Mouse (Mus musculus): Measurements from ENCODE around the gene Hes7. TPM values are rescaled to one million over a fixed set of nuclear protein-coding genes. Genes with fewer than 3 reads are reported as not detected.

The Hes7 gene
- polyA plus RNA-seq, 1 experiment from 2014 or later = 0.29 TPM

GRCm38 (mm10) chr11:69135361-69135760 is 15.2 kb downstream of the Hes7 start:
- TF ChIP-seq EP300 (optimal IDR thresholded peaks at IDR 0.05) (no peak), CTCF (IDR thresholded peaks at IDR 0.05; ENCODE audit: low read depth) (no peak)
- 85% methylated on average over 6 of the region's 6 CpGs for WGBS
- no peaks in the 10 kb centered on the region for H3K27me3 ChIP-seq (ENCODE audit: control insufficient read depth, insufficient read depth, low read length)
- no peaks in the 10 kb centered on the region for H3K36me3 ChIP-seq (ENCODE audit: control insufficient read depth, insufficient read depth, low read length)
- H3K9ac ChIP-seq (ENCODE audit: low read length) = no peak overlapping the region
- H3K4me2 ChIP-seq (replicated peaks; ENCODE audit: low read depth) = no peak overlapping the region
- H3K4me1 ChIP-seq (replicated peaks; ENCODE audit: control insufficient read depth, insufficient read depth) = peaks cover 4% of the 10 kb centered on the region; the same call in 1 of the 2 replicates
- H3K4me3 ChIP-seq (ENCODE audit: low read depth, low read length) = no peak overlapping the region
- H3K9me3 ChIP-seq (ENCODE audit: control insufficient read depth, low read length) = no peaks in the 10 kb centered on the region
- no peak overlapping the region for H3K27ac ChIP-seq (replicated peaks)
- no peak for ATAC-seq (ENCODE audit: low FRiP score, low TSS enrichment)
- no peak for DNase-seq (ENCODE audit: low spot score)

- H3K36me3 ChIP-seq (ENCODE audit: control insufficient read depth, insufficient read depth, low read length) = no peaks in the 10 kb centered on the region
- ATAC-seq (ENCODE audit: low FRiP score, low TSS enrichment) (no peak), DNase-seq (ENCODE audit: low spot score) (no peak)
- H3K27me3 ChIP-seq (ENCODE audit: control insufficient read depth, insufficient read depth, low read length) = no peaks in the 10 kb centered on the region
- no peaks in the 10 kb centered on the region for H3K9me3 ChIP-seq (ENCODE audit: control insufficient read depth, low read length)
- no peak overlapping the region for H3K4me3 ChIP-seq (ENCODE audit: low read depth, low read length)
- TF ChIP-seq EP300 (optimal IDR thresholded peaks at IDR 0.05) (no peak), CTCF (IDR thresholded peaks at IDR 0.05; ENCODE audit: low read depth) (no peak)
- no peak overlapping the region for H3K27ac ChIP-seq (replicated peaks)
- no peak overlapping the region for H3K4me2 ChIP-seq (replicated peaks; ENCODE audit: low read depth)
- WGBS = 63% methylated on average over 7 of the region's 7 CpGs
- H3K9ac ChIP-seq (ENCODE audit: low read length) = no peak overlapping the region
- no peaks in the 10 kb centered on the region for H3K4me1 ChIP-seq (replicated peaks; ENCODE audit: control insufficient read depth, insufficient read depth)
These were observed 27.3 kb downstream of the Hes7 start for GRCm38 (mm10) chr11:69147546-69147945.

GRCm38 (mm10) chr11:69148451-69148960 is 28.3 kb downstream of the Hes7 start:
- no peak for TF ChIP-seq CTCF (IDR thresholded peaks at IDR 0.05; ENCODE audit: low read depth)
- no peak for TF ChIP-seq EP300 (optimal IDR thresholded peaks at IDR 0.05)
- Histone ChIP-seq H3K9ac (ENCODE audit: low read length) (no peak overlapping the region), H3K27ac (replicated peaks) (no peak overlapping the region), H3K4me3 (ENCODE audit: low read depth, low read length) (no peak overlapping the region), H3K36me3 (ENCODE audit: control insufficient read depth, insufficient read depth, low read length) (no peaks in the 10 kb centered on the region), H3K4me1 (replicated peaks; ENCODE audit: control insufficient read depth, insufficient read depth) (no peaks in the 10 kb centered on the region), H3K9me3 (ENCODE audit: control insufficient read depth, low read length) (no peaks in the 10 kb centered on the region), H3K4me2 (replicated peaks; ENCODE audit: low read depth) (no peak overlapping the region), H3K27me3 (ENCODE audit: control insufficient read depth, insufficient read depth, low read length) (no peaks in the 10 kb centered on the region)
- WGBS = 89% methylated on average over 5 of the region's 5 CpGs
- DNase-seq (ENCODE audit: low spot score) (no peak), ATAC-seq (ENCODE audit: low FRiP score, low TSS enrichment) (no peak)

GRCm38 (mm10) chr11:69149728-69150127 is 29.5 kb downstream of the Hes7 start:
- 68% methylated on average over 6 of the region's 6 CpGs for WGBS
- no peak for TF ChIP-seq EP300 (optimal IDR thresholded peaks at IDR 0.05)
- TF ChIP-seq CTCF (IDR thresholded peaks at IDR 0.05; ENCODE audit: low read depth) = no peak
- no peak overlapping the region for H3K9ac ChIP-seq (ENCODE audit: low read length)
- H3K9me3 ChIP-seq (ENCODE audit: control insufficient read depth, low read length) = no peaks in the 10 kb centered on the region
- no peak for ATAC-seq (ENCODE audit: low FRiP score, low TSS enrichment)
- no peaks in the 10 kb centered on the region for H3K4me1 ChIP-seq (replicated peaks; ENCODE audit: control insufficient read depth, insufficient read depth)
- H3K27me3 ChIP-seq (ENCODE audit: control insufficient read depth, insufficient read depth, low read length) = no peaks in the 10 kb centered on the region
- H3K4me3 ChIP-seq (ENCODE audit: low read depth, low read length) = no peak overlapping the region
- no peaks in the 10 kb centered on the region for H3K36me3 ChIP-seq (ENCODE audit: control insufficient read depth, insufficient read depth, low read length)
- no peak for DNase-seq (ENCODE audit: low spot score)
- no peak overlapping the region for H3K27ac ChIP-seq (replicated peaks)
- no peak overlapping the region for H3K4me2 ChIP-seq (replicated peaks; ENCODE audit: low read depth)

- H3K36me3 ChIP-seq (ENCODE audit: control insufficient read depth, insufficient read depth, low read length) = no peaks in the 10 kb centered on the region
- WGBS = under 1% methylated on average over 7 of the region's 7 CpGs
- no peak overlapping the region; the same call in 1 of the 2 replicates for H3K4me3 ChIP-seq (ENCODE audit: low read depth, low read length)
- peak; percentile 78 for TF ChIP-seq CTCF (IDR thresholded peaks at IDR 0.05; ENCODE audit: low read depth)
- TF ChIP-seq EP300 (optimal IDR thresholded peaks at IDR 0.05) = no peak
- no peaks in the 10 kb centered on the region for H3K9me3 ChIP-seq (ENCODE audit: control insufficient read depth, low read length)
- no peaks in the 10 kb centered on the region for H3K27me3 ChIP-seq (ENCODE audit: control insufficient read depth, insufficient read depth, low read length)
- peak overlapping the region; percentile 42 for H3K4me2 ChIP-seq (replicated peaks; ENCODE audit: low read depth)
- no peak overlapping the region for H3K9ac ChIP-seq (ENCODE audit: low read length)
- ATAC-seq (ENCODE audit: low FRiP score, low TSS enrichment) (no peak), DNase-seq (ENCODE audit: low spot score) (peak; percentile 58)
- peak overlapping the region; percentile 20 for H3K27ac ChIP-seq (replicated peaks)
- H3K4me1 ChIP-seq (replicated peaks; ENCODE audit: control insufficient read depth, insufficient read depth) = no peaks in the 10 kb centered on the region
These were observed 30.2 kb downstream of the Hes7 start for GRCm38 (mm10) chr11:69150444-69150843.

- DNase-seq (ENCODE audit: low spot score) (no peak), ATAC-seq (ENCODE audit: low FRiP score, low TSS enrichment) (no peak)
- Histone ChIP-seq H3K4me1 (replicated peaks; ENCODE audit: control insufficient read depth, insufficient read depth) (no peaks in the 10 kb centered on the region), H3K4me3 (ENCODE audit: low read depth, low read length) (no peak overlapping the region; the same call in 1 of the 2 replicates), H3K27me3 (ENCODE audit: control insufficient read depth, insufficient read depth, low read length) (no peaks in the 10 kb centered on the region), H3K36me3 (ENCODE audit: control insufficient read depth, insufficient read depth, low read length) (no peaks in the 10 kb centered on the region), H3K4me2 (replicated peaks; ENCODE audit: low read depth) (peak overlapping the region; percentile 42), H3K9ac (ENCODE audit: low read length) (peak overlapping the region; percentile 41; the same call in 1 of the 2 replicates), H3K9me3 (ENCODE audit: control insufficient read depth, low read length) (no peaks in the 10 kb centered on the region), H3K27ac (replicated peaks) (peak overlapping the region; percentile 20)
- no peak for TF ChIP-seq CTCF (IDR thresholded peaks at IDR 0.05; ENCODE audit: low read depth)
- no peak for TF ChIP-seq EP300 (optimal IDR thresholded peaks at IDR 0.05)
- 40% methylated on average over 6 of the region's 6 CpGs for WGBS
These were observed 30.8 kb downstream of the Hes7 start for GRCm38 (mm10) chr11:69151004-69151403.

Measured in stomach, postnatal 0 days (tissue).